Mouse (Mus musculus) erythroblast, embryonic 14.5 days (primary cell): Measurements from ENCODE around the gene Nav2.

Experiments used
- GATA1 ChIP-seq: IDR thresholded peaks from 2 replicates; pipeline ENCODE4 v1.6.1; 2012; ENCODE audit warnings: low read length, inconsistent platforms, mixed read lengths
- TAL1 ChIP-seq: IDR thresholded peaks from 3 replicates; pipeline ENCODE4 v1.6.1; 2012; ENCODE audit warnings: low read length, inconsistent platforms, mixed read lengths

DNA sequence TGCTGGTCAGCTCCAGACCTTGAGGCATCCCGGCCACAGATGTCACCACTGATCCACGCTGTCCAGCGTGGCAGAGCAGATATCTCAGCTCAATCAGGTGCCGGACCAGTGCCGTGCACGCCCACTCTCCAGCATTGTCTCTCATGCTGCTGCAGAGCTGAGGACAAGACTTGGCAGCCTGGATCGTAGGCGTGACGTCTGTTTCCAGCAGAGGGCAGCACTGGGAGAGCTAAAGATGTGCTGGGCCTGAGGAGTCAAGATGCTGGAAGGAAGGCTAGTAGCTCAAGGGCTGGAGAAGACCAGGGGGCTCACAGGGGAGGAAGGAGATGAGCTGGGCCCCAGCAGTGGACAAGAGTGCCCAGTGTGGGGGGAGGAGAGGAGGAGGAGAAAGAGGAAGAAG lies 341.5 kb downstream of the Nav2 start:
- no peak for TF ChIP-seq TAL1
- no peak for TF ChIP-seq GATA1
